Mouse (Mus musculus) forebrain, embryonic 15.5 days (tissue): ENCODE results near the gene Hsdl1. TPM values are rescaled to one million over a fixed set of nuclear protein-coding genes. Genes with fewer than 3 reads are reported as not detected.

Source experiments
- ATAC-seq: fragments of 200-750 bp; cut with Nextera tagmentation; replicated peaks from 2 replicates; pipeline ENCODE4 v1.8.0; 2017; ENCODE audit warnings: mild to moderate bottlenecking, moderate TSS enrichment, moderate library complexity
- H3K27ac ChIP-seq: fragments of 300-500 bp; sonication (generic); replicated peaks from 2 replicates; pipeline ENCODE4 v1.5.1; 2015; ENCODE audit warnings: mild to moderate bottlenecking, inconsistent platforms
- H3K27me3 ChIP-seq: fragments of 300-500 bp; sonication (generic); 2 replicates; pipeline ENCODE4 v1.6.1; 2015; ENCODE audit warnings: inconsistent platforms
- H3K36me3 ChIP-seq: fragments of 300-500 bp; sonication (generic); 2 replicates; pipeline ENCODE4 v1.6.1; 2015; ENCODE audit warnings: mild to moderate bottlenecking, inconsistent platforms
- H3K4me1 ChIP-seq: fragments of 300-500 bp; sonication (generic); 2 replicates; pipeline ENCODE4 v1.6.1; 2015; ENCODE audit warnings: inconsistent platforms
- H3K4me2 ChIP-seq: fragments of 300-500 bp; sonication (generic); replicated peaks from 2 replicates; pipeline ENCODE4 v1.6.1; 2015; ENCODE audit warnings: mild to moderate bottlenecking, inconsistent platforms
- H3K4me3 ChIP-seq: fragments of 300-500 bp; sonication (generic); 2 replicates; pipeline ENCODE4 v1.5.1; 2015; ENCODE audit warnings: mild to moderate bottlenecking, inconsistent platforms
- H3K9ac ChIP-seq: fragments of 300-500 bp; sonication (generic); replicated peaks from 2 replicates; pipeline ENCODE4 v1.6.1; 2015; ENCODE audit warnings: mild to moderate bottlenecking, inconsistent platforms
- H3K9me3 ChIP-seq: fragments of 300-500 bp; sonication (generic); 2 replicates; pipeline ENCODE4 v1.6.1; 2016; ENCODE audit warnings: inconsistent platforms
- WGBS: fragments of 180-500 bp; shearing (Covaris S2); methylation state at CpG from one replicate; pipeline ENCODE4 v1.1.7; 2015; ENCODE audit warnings: mixed read lengths; 5-methylcytosine and 5-hydroxymethylcytosine counted together
- polyA plus RNA-seq: library from polyadenylated mRNA; unstranded; fragments of >200 nt; fragmentation: Nextera tagmentation; extraction: Ambion mirVana; gene quantifications from 2 replicates; pipeline ENCODE4 v1.2.1, GENCODE M21; 2015

The Hsdl1 gene
- polyA plus RNA-seq, 1 experiment from 2014 or later, result 161 TPM

DNA sequence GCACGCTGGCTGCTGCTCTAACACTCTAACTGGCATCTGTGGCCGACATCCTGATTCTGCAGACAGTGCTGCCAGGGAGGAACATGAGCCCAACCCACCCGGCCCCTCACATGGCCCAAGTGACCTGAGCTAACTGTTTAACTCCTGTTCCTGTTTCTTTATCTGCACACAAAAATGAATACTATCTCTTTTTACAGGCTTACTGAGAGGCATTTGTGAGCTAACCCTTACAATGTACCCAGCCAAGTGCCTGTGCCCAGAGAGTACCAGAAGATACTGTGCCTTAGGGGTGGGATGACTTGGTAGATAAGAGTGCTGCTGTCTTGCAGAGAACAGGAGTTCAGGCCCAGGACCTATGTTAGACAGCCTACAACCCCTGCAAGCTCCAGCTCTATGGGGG lies 60.0 kb downstream of the Hsdl1 start:
- Histone ChIP-seq H3K4me3 (no peak overlapping the region), H3K4me1 (no peaks in the 10 kb centered on the region), H3K9ac (no peak overlapping the region), H3K9me3 (no peaks in the 10 kb centered on the region), H3K27me3 (no peaks in the 10 kb centered on the region), H3K36me3 (peaks cover 83% of the 10 kb centered on the region), H3K4me2 (no peak overlapping the region), H3K27ac (no peak overlapping the region)
- no peak for ATAC-seq
- 91% methylated on average over 3 of the region's 3 CpGs for WGBS

DNA sequence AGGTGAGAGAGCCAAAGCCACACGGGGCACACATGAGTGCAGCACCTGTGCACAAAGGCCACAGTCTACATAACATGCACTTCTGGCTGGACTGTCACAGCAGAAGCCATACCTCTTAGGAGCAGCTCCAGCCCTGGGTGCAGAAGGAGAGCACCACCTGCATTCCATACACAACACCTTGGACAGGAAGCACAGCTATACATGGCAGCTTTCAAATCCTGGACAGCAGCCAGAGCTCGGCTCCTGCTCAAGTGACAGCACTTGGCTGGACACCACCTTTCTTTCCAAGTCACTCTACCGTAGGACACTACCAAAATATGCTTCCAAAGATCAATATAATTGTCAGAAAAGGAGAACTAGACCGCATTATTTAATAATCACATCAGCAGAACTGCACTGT lies 61.6 kb downstream of the Hsdl1 start:
- Histone ChIP-seq H3K9me3 (no peaks in the 10 kb centered on the region), H3K27me3 (no peaks in the 10 kb centered on the region), H3K36me3 (peaks cover 83% of the 10 kb centered on the region), H3K9ac (no peak overlapping the region), H3K4me3 (no peak overlapping the region), H3K27ac (no peak overlapping the region), H3K4me2 (no peak overlapping the region), H3K4me1 (no peaks in the 10 kb centered on the region)
- ATAC-seq, result no peak
- 85% methylated on average over 4 of the region's 4 CpGs for WGBS

Other genes with a start within 250 kb of the Hsdl1 start
- gene Hsbp1, start 230.7 kb downstream of the Hsdl1 start, polyA plus RNA-seq, result 586 and 605 TPM in 2 replicates
- 14.7 and 15.2 TPM in 2 replicates for gene Mlycd, start 180.3 kb downstream of the Hsdl1 start, polyA plus RNA-seq
- 0.19 and 0.22 TPM in 2 replicates for gene Osgin1, start 141.1 kb downstream of the Hsdl1 start, polyA plus RNA-seq
- 15.7 and 17.9 TPM in 2 replicates for gene Necab2, start 128.5 kb downstream of the Hsdl1 start, polyA plus RNA-seq
- gene Slc38a8, start 73.5 kb downstream of the Hsdl1 start, polyA plus RNA-seq, result not detected in 2 replicates
- 65.8 and 67.8 TPM in 2 replicates for gene Mbtps1, start 16.4 kb downstream of the Hsdl1 start, polyA plus RNA-seq
- 0.15 and 0.51 TPM in 2 replicates for gene Dnaaf1, start 52 bp upstream of the Hsdl1 start, polyA plus RNA-seq
- 17.6 and 18.8 TPM in 2 replicates for gene Taf1c, start 30.0 kb upstream of the Hsdl1 start, polyA plus RNA-seq
- not detected in 2 replicates for gene Adad2, start 37.6 kb upstream of the Hsdl1 start, polyA plus RNA-seq
- 0.09 and 0.28 TPM in 2 replicates for gene Kcng4, start 60.5 kb upstream of the Hsdl1 start, polyA plus RNA-seq
- gene Wfdc1, start 91.2 kb upstream of the Hsdl1 start, polyA plus RNA-seq, result 2.4 and 2.9 TPM in 2 replicates
- gene Atp2c2, start 124.8 kb upstream of the Hsdl1 start, polyA plus RNA-seq, result 0.09 TPM in 1 of 2 replicates, not detected in the other
- gene Tldc1, start 203.2 kb upstream of the Hsdl1 start, polyA plus RNA-seq, result 14.5 and 14.9 TPM in 2 replicates